Mouse (Mus musculus): ENCODE measurements at regions not wholly inside any gene's neighbourhood (a gene's known extent, or its start where the extent isn't known, plus 50 kb on each side); places are given as distances from the start of the nearest gene placed in this dataset.
"Not testable (repeated sequence)": the region's sequence is repeated elsewhere in the genome, so short reads cannot be mapped to it uniquely, and the experiment has no call there.

DNA sequence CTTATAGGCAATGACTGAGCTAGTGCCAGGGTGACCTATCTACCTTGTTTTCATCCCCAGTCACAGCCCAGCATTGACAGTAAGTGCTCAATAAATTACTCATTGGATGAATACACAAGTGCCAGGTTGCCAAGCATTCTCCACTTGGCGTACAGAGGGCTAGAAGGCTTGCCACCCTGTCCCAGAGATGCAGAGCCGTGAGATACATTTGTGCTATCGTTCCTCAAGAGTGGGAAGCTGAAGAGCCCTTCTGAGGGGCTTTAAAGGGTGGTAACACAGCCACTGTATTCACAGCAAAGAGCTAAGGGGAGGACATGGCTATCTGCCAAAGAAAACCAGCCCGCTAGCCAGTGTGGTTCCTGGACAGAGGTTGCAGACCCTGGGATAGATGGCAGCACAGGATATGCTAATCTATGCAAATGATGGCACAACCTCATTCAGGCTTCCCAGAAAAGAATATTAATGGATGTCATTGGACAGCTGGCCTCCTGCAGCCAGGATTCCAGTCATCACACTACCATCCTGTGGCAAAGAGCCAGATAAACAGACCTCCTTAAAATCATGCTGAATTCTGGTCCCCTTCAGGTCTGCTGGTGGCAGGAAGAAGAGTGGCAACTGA is 214.4 kb downstream of the Trim29 start:
- no peak for DNase-seq

- no peak for DNase-seq
Measured at GRCm38 (mm10) chr9:43532187-43532586, 211.6 kb upstream of the Nectin1 start.

DNA sequence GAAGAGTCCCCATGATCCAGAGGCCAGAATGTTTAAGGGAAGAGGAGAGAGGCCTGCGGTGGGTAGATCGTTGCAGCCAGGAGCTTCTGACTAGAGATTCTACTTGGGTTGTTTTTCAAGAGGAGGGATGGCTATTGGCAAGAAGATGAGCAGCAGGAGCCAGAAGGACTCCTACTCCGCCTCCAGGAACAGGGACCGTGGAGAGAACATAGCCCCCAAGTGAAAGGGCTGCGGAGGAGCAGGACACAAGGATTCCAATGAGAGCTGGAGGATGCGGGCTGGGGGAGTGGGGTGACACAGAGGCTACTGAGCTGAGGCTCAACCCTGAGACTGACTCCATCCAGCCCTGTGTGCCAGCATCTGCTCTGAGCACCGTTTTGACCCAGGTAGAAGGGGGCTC is 207.8 kb upstream of the Nectin1 start:
- DNase-seq = no peak

DNA sequence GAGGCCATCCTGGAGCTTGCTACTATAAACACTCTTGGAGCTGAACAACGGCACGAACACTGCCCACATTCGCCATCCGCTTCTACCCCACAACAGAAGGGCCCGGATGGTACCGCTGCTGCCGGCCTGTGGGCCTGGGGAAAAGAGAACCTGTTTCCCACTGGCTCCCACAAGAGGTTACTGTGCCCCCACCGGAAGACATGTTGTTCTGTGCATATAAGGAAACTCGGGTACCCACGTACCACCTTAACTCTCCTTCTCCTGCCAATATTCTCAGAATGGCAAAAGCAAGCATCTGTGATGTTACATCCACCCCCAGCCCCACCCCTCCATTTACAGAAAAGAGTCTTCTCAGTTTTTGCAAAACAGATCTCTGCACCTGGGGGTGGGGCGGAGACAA is 206.7 kb upstream of the Nectin1 start:
- DNase-seq = no peak

GRCm38 (mm10) chr9:43540131-43540530 is 203.7 kb upstream of the Nectin1 start:
- no peak for DNase-seq

DNA sequence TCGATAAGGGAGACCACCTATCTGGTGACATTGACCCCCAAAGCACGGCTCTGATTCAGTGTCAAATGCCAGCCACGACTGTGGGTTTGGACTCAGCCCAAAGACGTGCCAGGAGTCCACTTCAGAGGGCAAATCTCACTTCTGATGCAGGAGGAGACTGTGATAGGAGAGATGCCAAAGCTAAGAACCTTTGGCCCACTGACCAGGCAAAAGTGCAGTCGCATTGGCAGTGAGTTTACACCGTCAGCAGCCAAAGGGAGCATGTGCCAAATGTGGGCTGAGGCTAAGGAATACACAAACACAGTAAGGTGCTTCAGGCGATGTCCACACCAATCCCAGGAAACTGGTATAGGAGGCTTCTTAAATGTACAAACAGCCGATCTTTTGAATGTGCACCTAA is 202.6 kb upstream of the Nectin1 start:
- DNase-seq = no peak

- DNase-seq = no peak
Measured at GRCm38 (mm10) chr9:43542077-43542654, 201.6 kb upstream of the Nectin1 start.

GRCm38 (mm10) chr9:43545081-43545565 is 198.7 kb upstream of the Nectin1 start:
- DNase-seq = peak; percentile 34

DNA sequence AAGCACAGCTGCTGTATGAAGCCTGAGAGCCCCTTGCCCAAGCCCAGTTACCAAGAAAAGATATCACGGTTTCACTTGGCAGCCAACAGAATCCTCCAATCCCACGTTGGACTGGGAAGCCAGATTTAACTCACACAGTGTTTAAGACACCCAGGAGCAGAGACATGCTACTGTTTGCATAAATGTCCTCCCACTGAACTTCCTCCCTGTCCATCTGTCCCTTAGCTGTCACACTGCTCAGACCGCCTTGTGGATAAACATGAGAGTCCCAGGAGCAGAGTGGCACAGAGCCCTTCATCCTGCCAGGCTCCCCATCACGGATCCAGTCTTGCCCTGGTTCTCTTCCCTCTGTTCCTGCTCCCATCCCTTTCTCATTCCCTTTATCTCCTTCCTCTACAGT is 194.9 kb upstream of the Nectin1 start:
- no peak for DNase-seq

DNA sequence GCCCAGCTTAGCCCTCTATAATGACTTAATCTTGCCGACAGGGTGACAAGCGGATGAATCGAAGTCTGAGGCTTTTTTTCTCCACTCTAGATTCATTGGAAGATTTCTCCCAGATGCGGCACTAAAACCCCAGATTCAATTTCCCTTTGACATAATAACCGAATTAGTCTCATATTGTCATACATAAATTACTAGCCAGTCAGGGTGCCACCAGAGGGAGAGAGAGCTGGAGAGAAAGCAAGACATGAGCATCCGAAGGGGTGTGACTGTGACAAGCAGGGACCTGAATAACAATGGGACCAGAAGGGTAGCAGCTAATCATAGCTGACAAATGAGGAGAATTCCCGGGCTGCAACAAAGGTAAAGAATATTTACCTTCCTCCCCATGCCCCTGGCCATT is 194.5 kb upstream of the Nectin1 start:
- no peak for DNase-seq

DNA sequence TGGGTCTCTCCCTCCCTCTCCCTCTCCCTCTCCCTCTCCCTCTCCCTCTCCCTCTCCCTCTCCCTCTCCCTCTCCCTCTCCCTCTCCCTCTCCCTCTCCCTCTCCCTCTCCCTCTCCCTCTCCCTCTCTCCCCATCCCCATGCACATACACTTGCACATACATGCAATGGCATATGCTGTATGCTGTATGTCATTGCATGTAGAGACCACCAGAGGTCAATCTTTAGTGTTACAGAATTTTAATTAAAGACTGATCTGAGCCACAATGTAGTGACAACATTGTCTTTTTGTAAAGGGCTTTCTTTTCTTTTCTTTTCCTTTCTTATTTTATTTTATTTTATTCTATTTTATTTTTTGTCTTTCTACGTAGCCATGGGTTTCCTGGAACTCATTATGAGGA is 191.0 kb upstream of the Nectin1 start:
- DNase-seq = not testable (repeated sequence)

DNA sequence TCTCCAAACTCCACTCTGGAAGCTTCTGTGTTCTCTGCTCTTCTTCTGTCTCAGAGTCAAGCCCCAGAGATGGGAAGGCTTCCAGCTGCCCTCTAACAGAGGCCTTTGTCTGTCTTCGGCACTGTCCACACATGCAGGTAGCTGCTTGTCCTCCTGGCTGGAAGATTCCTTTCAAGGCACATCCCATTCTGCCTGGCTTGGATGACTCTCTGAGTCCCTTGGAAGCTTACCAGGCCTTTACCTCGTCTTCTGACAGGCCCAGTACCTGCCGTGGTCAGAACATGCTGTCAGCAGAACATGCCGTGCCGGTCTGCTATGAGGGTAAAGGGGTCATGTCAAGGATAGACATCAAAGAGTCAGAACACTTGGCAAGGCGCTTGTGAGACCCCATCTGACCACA is 181.8 kb upstream of the Nectin1 start:
- no peak for DNase-seq

- no peak for DNase-seq
Measured at GRCm38 (mm10) chr9:43564239-43564906, 179.4 kb upstream of the Nectin1 start.

GRCm38 (mm10) chr9:43568851-43569250 is 174.9 kb upstream of the Nectin1 start:
- DNase-seq = no peak

DNA sequence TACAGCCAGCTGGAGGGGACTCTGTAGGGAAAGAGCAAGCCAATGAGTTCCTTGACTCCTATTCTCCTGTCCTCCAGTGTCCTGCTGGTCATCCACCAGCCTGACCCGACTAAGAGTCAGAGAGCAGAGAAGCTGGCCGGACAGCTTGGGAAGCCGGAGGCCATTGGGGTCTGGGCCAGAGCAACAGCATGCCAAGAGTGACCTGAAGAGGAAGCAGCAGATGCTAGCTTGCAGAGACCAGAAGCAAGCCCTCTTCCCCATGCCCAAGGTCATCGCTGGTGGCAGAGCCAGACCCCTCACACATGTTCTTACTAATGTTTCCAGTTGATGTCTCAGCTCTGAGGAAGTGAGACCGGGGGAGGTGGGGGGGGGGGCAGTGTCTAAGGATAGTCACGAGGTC is 172.7 kb upstream of the Nectin1 start:
- no peak for DNase-seq

GRCm38 (mm10) chr9:43575659-43576058 is 168.1 kb upstream of the Nectin1 start:
- DNase-seq = no peak

GRCm38 (mm10) chr9:43580653-43581052 is 163.1 kb upstream of the Nectin1 start:
- DNase-seq = no peak

- DNase-seq = no peak
Measured at GRCm38 (mm10) chr9:43585616-43586015, 158.2 kb upstream of the Nectin1 start.

DNA sequence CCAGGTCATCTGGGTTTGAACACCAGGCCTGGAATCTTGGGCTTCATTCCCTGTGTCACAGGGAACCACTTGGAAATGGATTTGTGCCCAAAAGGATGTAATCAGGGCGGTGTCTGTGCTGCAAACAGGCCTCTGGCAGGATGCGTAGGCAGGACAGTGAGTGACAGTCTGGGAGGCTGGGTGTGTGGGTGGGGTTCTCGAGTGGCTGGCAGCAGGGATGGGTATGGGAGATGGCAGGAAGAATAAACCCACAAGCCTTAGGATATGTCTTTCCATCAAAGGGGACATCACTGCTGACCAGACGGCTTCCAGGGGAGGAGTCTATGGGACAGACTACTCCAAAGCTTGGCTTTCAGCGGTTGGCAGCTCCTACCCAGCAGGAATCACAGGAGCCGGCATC is 150.5 kb upstream of the Nectin1 start:
- DNase-seq = no peak

GRCm38 (mm10) chr9:43594814-43595213 is 149.0 kb upstream of the Nectin1 start:
- no peak for DNase-seq

DNA sequence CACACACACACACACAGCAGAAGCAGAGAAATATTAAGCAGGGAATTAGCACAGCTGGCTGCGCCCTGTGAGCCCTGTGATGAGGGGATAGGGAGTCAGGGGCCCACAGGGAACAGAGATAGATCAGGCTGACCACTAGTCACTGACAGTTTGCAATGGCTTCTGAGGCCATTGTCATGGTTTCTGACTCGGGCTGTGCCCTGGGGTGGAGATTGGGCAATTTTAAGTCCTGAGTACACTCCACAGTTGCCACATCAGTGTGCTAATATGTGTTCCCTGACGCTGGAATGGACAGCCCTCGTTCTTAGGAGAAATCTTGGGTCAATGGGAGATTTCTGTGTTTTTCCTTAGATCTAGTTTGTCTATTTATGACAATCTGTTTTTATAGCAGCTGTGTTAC is 148.3 kb upstream of the Nectin1 start:
- no peak for DNase-seq

GRCm38 (mm10) chr9:43600396-43600795 is 143.4 kb upstream of the Nectin1 start:
- no peak for DNase-seq

DNA sequence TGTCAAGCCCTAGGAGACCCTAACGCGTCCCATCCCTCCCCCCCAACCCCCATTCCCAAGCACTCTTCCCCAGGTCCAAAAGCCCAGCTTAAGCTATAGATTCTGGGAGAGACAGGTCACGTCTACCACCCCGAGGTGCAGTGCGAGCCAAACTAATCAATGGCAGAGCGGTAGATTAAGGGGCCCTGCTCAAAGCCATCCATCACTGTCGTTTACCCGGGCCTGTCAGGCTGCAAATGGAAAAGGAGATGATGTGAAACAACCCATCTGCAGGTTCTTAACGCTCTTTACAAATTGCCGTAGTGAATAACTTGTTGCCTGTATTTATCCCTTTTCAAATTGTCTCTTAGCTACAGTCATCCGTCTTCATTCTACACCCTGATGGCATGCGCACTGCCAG is 126.2 kb upstream of the Nectin1 start:
- DNase-seq = no peak

GRCm38 (mm10) chr9:43627558-43627957 is 116.2 kb upstream of the Nectin1 start:
- DNase-seq = no peak

- DNase-seq = no peak
Measured at GRCm38 (mm10) chr9:43628786-43629185, 115.0 kb upstream of the Nectin1 start.

Data from right cerebral cortex, postnatal 4 days (tissue).